30 mouse cellular contexts compared by ENCODE assay signal in genomic region chr5:93030869-93031268, GRCm38 (mm10). TPM values are rescaled to one million over a fixed set of nuclear protein-coding genes. Genes with fewer than 3 reads are reported as not detected.
DNase-seq lines count a peak whose midpoint lies in the region; ATAC-seq lines count a peak whose summit lies in the region.
"Had no signal": no experiment of that assay in that cellular context is flagged by ENCODE, and none has a peak within 500 bp of the region (broad histone marks: within the 10 kb centered on the region; RNA-seq: fewer than 3 reads in every experiment).

No protein-coding gene starts in this region.

- 41% methylated on average over 3 of the region's 3 CpGs for WGBS in heart, embryonic 12.5 days
- WGBS in embryonic facial prominence, embryonic 10.5 days, result 50% methylated on average over 3 of the region's 3 CpGs
- 66% methylated on average over 3 of the region's 3 CpGs for WGBS in intestine, embryonic 15.5 days
- WGBS in forebrain, embryonic 11.5 days, result 61% methylated on average over 3 of the region's 3 CpGs

- H3K27me3 ChIP-seq in heart, embryonic 12.5 days (replicated peaks), result no peaks in the 10 kb centered on the region
- H3K27me3 ChIP-seq in embryonic facial prominence, embryonic 10.5 days (replicated peaks; ENCODE audit: low read depth, poor library complexity, severe bottlenecking), result no peaks in the 10 kb centered on the region
- no peaks in the 10 kb centered on the region for H3K27me3 ChIP-seq in intestine, embryonic 15.5 days (replicated peaks)
- no peaks in the 10 kb centered on the region for H3K27me3 ChIP-seq in forebrain, embryonic 11.5 days (ENCODE audit: control insufficient read depth, insufficient read depth, low read length)
- H3K27me3 ChIP-seq: embryonic facial prominence, embryonic 13.5 days had no signal

- H3K4me1 ChIP-seq in heart, embryonic 12.5 days (replicated peaks), result peaks cover 31% of the 10 kb centered on the region
- H3K4me1 ChIP-seq in embryonic facial prominence, embryonic 10.5 days, result peaks cover 28% of the 10 kb centered on the region
- H3K4me1 ChIP-seq in intestine, embryonic 15.5 days (replicated peaks), result peaks cover 17% of the 10 kb centered on the region
- 0 out of 2 replicates have a peak, but pooled peaks cover 2% of the 10 kb centered on the region for H3K4me1 ChIP-seq in forebrain, embryonic 11.5 days (replicated peaks; ENCODE audit: control insufficient read depth, insufficient read depth, low read length)

- H3K9ac ChIP-seq in heart, embryonic 12.5 days, result no peak overlapping the region
- no peak overlapping the region for H3K9ac ChIP-seq in intestine, embryonic 15.5 days
- no peak overlapping the region for H3K9ac ChIP-seq in forebrain, embryonic 11.5 days (ENCODE audit: low read length)
- H3K9ac ChIP-seq: embryonic facial prominence, embryonic 13.5 days had no signal

- no peak overlapping the region for H3K27ac ChIP-seq in heart, embryonic 12.5 days (ENCODE audit: poor library complexity, severe bottlenecking)
- H3K27ac ChIP-seq in embryonic facial prominence, embryonic 10.5 days (replicated peaks), result 0 out of 2 replicates have a peak overlapping the region, but pooled peaks have one; percentile 25
- 0 out of 2 replicates have a peak overlapping the region, but pooled peaks have one; percentile 6 for H3K27ac ChIP-seq in intestine, embryonic 15.5 days
- H3K27ac ChIP-seq in forebrain, embryonic 11.5 days (ENCODE audit: low read depth, low read length), result no peak overlapping the region
- H3K27ac ChIP-seq: embryonic facial prominence, embryonic 13.5 days; forebrain, embryonic 10.5 days; gastrocnemius, adult 2 months; hindbrain, embryonic 10.5 days; kidney, postnatal 0 days; stomach, postnatal 0 days had no signal

- no peak overlapping the region for H3K4me3 ChIP-seq in heart, embryonic 12.5 days
- H3K4me3 ChIP-seq in embryonic facial prominence, embryonic 10.5 days, result no peak overlapping the region
- H3K4me3 ChIP-seq in intestine, embryonic 15.5 days (replicated peaks), result no peak overlapping the region
- no peak overlapping the region for H3K4me3 ChIP-seq in forebrain, embryonic 11.5 days (ENCODE audit: low read depth, low read length)
- H3K4me3 ChIP-seq: embryonic facial prominence, embryonic 13.5 days; forebrain, embryonic 10.5 days; gastrocnemius, adult 2 months; hindbrain, embryonic 10.5 days had no signal

- no peaks in the 10 kb centered on the region for H3K9me3 ChIP-seq in heart, embryonic 12.5 days (replicated peaks)
- H3K9me3 ChIP-seq in embryonic facial prominence, embryonic 10.5 days, result no peaks in the 10 kb centered on the region
- H3K9me3 ChIP-seq in intestine, embryonic 15.5 days, result no peaks in the 10 kb centered on the region
- H3K9me3 ChIP-seq in forebrain, embryonic 11.5 days (ENCODE audit: control insufficient read depth, low read length), result no peaks in the 10 kb centered on the region
- H3K9me3 ChIP-seq: embryonic facial prominence, embryonic 13.5 days; forebrain, embryonic 10.5 days; hindbrain, embryonic 10.5 days had no signal

- H3K36me3 ChIP-seq in heart, embryonic 12.5 days, result no peaks in the 10 kb centered on the region
- H3K36me3 ChIP-seq in embryonic facial prominence, embryonic 10.5 days (replicated peaks), result no peaks in the 10 kb centered on the region
- H3K36me3 ChIP-seq in intestine, embryonic 15.5 days, result no peaks in the 10 kb centered on the region
- no peaks in the 10 kb centered on the region for H3K36me3 ChIP-seq in forebrain, embryonic 11.5 days (ENCODE audit: control insufficient read depth, insufficient read depth, low read length)
- H3K36me3 ChIP-seq: embryonic facial prominence, embryonic 13.5 days; forebrain, embryonic 10.5 days; hindbrain, embryonic 10.5 days had no signal

- ATAC-seq in heart, embryonic 12.5 days (ENCODE audit: insufficient number of reproducible peaks, low FRiP score), result peak; percentile 42; the same call in 1 of the 2 replicates
- ATAC-seq in intestine, embryonic 15.5 days, result no peak
- ATAC-seq in forebrain, embryonic 11.5 days (replicated peaks; ENCODE audit: low FRiP score), result no peak
- ATAC-seq: forebrain, embryonic 16.5 days; hindbrain, embryonic 16.5 days; midbrain, embryonic 16.5 days had no signal

- intact Hi-C loops in heart, postnatal 25 days (cut with DNase I), result no loop called here

- H3K4me2 ChIP-seq in heart, embryonic 12.5 days, result no peak overlapping the region
- no peak overlapping the region for H3K4me2 ChIP-seq in intestine, embryonic 15.5 days (replicated peaks)
- no peak overlapping the region for H3K4me2 ChIP-seq in forebrain, embryonic 11.5 days (ENCODE audit: low read depth, low read length, severe bottlenecking)
- H3K4me2 ChIP-seq: embryonic facial prominence, embryonic 13.5 days; midbrain, embryonic 11.5 days had no signal

- DNase-seq in heart, postnatal 25 days (ENCODE audit: low spot score), result no peak
- DNase-seq in kidney, adult 9 months, result peak; percentile 40
- DNase-seq in kidney, postnatal 14 days, result no peak
- no peak for DNase-seq in embryonic facial prominence, embryonic 10.5 days (ENCODE audit: low spot score)
- DNase-seq in forebrain, embryonic 11.5 days (ENCODE audit: low spot score), result no peak
- DNase-seq: adrenal gland, postnatal 25 days; cerebellum, adult 11-12 months; cerebellum, adult 9-11 months; embryo, embryonic 11 days; gastrocnemius, adult 2 months; gastrocnemius, postnatal 36 days; layer of hippocampus, adult 9-11 months; liver; lung, adult 18-20 months; lung, postnatal 10 days; right cerebral cortex, adult 18-20 months; thymus, adult 18-20 months; thymus, postnatal 36 days had no signal

RNA-seq across cellular contexts. Expression of gene Sowahb, which starts 14.0 kb away (rescaled TPM):
- 0.12 and 0.23 TPM in 2 replicates for polyA plus RNA-seq in heart, embryonic 12.5 days (2016; fragmentation: Nextera tagmentation; extraction: Ambion mirVana)
- total RNA-seq in heart, postnatal 25 days (2021), result not detected
- polyA plus RNA-seq in embryonic facial prominence, embryonic 10.5 days (2016; fragmentation: Nextera tagmentation; extraction: Ambion mirVana), result 0.78 and 0.85 TPM in 2 replicates
- 5.8 and 6.1 TPM in 2 replicates for polyA plus RNA-seq in intestine, embryonic 15.5 days (2015; fragmentation: Nextera tagmentation; extraction: Ambion mirVana)
- 0.16 and 0.63 TPM in 2 replicates for polyA plus RNA-seq in forebrain, embryonic 11.5 days (2014; fragmentation: Nextera tagmentation; extraction: Ambion mirVana)
- total RNA-seq: adrenal gland, postnatal 25 days; gastrocnemius, adult 2 months; gastrocnemius, postnatal 36 days had no signal
- polyA plus RNA-seq: forebrain, embryonic 16.5 days; hindbrain, embryonic 16.5 days; midbrain, embryonic 16.5 days; spleen, adult 2 months had no signal

Comparison
In these comparisons a context has a peak if more than half of its experiments do, and no peak if none do; other contexts are left out.
1. H3K27ac ChIP-seq: peak in embryonic facial prominence, embryonic 10.5 days (single experiment) and intestine, embryonic 15.5 days (single experiment); none in heart, embryonic 12.5 days (single experiment) and forebrain, embryonic 11.5 days (single experiment).